Mouse (Mus musculus) testis, adult 10 weeks (tissue): ENCODE data around the gene Xrcc4. TPM values are rescaled to one million over a fixed set of nuclear protein-coding genes. Genes with fewer than 3 reads are reported as not detected.

Source experiments
- polyA plus RNA-seq: library from polyadenylated mRNA; stranded (reverse); fragments of 350-450 nt; fragmentation: Illumina TruSeq; extraction: RNeasy Lipid Tissue Mini Kit (QIAGEN cat#74804); gene quantifications from one replicate; pipeline ENCODE4 v1.2.3, GENCODE M21; 2014; ENCODE audit warnings: low read depth, low replicate concordance

The Xrcc4 gene
- polyA plus RNA-seq, result 178 TPM

DNA sequence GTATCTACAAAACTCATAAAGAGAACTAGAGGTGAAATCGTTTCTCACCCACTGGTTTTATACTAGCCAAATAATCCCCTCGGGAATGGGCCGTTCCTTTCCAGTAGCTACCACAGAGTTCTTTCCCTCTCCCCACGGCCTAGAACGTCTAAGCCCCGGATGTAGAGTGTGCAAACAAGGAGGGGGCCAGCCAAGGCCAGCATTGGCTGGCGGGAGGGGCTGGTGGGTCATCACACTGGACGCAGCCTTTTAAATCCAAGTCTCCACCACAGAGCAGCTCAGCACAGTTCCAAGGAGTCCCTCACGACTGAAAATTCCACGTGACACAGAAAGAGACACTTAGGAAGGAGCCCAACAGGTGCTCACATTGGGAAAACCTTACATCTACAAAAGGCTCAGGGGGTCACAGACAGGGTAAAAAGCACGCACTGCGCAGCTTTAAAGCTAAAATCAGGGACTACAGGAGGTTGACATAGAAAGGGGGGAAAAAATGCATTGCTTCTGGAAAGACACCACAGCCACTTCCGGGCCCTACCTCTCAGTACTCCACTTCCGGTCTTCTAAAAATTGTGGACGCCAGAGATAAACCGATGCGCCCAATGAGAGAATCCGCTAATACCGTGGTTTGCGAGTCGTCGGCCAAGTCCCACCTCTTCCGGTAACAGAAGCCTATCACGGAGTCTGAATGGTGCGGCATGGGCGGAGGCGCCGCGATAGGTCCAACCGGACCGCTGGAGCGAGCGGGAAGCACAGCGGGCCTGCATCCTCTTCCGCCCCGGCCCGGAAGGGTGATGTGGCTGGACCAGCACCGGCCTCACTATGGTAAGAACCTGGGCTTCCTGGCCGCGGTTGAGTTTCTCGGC lies at the start of gene Xrcc4, which contains the start of gene Tmem167:
Gene Xrcc4, minus strand, starts transcription at position 647 of the 863 bp plus-strand sequence.
Gene Tmem167, plus strand, starts transcription at position 162 of the 863 bp plus-strand sequence.

DNA sequence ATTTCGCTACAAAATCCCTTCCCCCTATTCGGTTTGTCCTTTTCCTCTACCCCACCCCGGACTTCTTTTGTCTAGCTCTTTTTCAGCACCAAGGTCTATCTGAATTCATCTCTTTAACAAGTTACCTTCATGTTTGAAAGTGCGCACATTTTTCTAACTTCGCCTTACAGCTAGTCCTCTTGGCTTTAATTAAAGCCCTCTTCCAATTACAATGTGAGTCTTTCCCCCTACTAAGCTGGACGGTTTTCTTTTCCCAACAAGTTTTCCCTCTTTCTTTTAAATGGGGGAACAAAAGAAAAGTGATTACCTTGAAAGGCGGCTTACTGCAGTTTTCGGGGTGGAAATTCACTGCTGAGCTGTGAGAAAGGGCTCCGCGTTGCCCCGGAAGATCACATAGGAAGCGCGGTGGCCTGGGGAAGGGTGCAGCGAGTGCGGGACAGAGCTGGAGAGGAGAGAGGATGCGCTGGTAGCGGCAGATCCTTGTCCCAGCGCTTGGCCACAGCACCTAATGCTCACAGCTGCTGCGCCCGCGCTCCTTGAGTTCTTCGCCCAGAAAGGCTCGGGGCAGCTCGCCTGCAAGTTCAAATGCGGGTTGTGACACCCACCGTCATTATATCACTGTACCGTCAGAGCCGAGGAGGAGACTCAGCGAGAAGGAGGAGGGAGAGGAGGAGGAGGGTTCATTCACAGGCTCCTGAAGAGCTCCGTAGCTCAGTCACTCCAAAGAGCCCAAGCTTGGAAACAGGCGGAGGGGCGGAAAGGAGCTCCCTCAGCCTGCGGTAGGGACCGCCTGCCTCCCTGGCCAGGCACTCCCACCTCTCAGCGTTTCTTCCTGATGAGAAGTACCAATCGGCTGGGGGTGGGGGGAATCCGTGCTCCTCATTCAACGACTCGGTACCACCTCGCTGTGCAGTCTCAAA lies 347.4 kb downstream of the Xrcc4 start, which contains the start of gene Vcan:
Gene Vcan, minus strand, starts transcription at position 744 of the 920 bp plus-strand sequence.

Other genes with a start within 250 kb of the Xrcc4 start
- gene Tmem167, start 485 bp downstream of the Xrcc4 start, polyA plus RNA-seq, result 10.9 TPM